Mouse (Mus musculus): ENCODE results near the gene Jmjd8.

DNA sequence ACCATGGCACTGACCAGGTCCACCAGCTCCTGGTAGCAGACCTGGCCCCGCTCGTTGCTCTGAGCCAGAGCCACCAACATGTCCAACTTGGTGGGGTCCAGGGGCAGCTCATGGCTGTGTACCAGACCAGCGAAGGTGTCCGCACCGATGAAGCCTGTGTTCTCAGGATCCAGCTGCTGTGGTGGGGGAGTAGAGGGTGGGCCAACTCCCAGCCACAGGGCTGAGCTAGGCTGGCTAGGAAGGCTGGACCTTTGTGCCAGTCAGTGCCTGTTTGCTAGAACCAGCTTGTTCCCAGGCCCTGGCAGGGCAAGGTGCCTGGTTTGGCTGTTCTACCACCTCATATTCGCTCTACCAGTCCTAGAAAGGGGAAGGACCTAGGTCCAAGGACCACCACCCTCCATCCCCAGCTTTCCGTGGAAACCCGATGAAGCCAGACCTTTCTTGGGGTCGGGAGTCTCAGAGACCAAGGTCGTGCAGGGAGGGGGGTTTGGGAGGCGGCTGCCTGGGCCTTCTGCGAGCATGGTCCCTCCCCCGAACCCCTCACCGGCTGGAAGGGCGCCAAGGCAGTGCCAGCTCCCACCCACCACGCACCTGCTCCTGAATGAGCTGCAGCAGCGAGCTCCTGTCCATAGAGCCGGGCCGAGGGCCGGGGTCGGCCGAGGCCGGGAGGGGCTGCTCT is 7.9 kb downstream of the Jmjd8 start:
- TF ChIP-seq POLR2A (IDR thresholded peaks at IDR 0.05; ENCODE audit: low read depth, low read length): no peak
- no peak for TF ChIP-seq CTCF (IDR thresholded peaks at IDR 0.05; ENCODE audit: extremely low read depth, insufficient read length, insufficient replicate concordance, low read depth, low read length)

Data from small intestine, adult 2 months (tissue).